Mouse (Mus musculus) spleen, adult 2 months (tissue): ENCODE results near the gene Crmp1.

Source experiments
- CTCF ChIP-seq: fragments of 200-500 bp; IDR thresholded peaks from 2 replicates; pipeline ENCODE4 v1.5.1; 2011; ENCODE audit warnings: mild to moderate bottlenecking, inconsistent platforms; ENCODE audit not compliant: insufficient read depth, insufficient read length, insufficient replicate concordance; ENCODE audit errors: extremely low read depth
- POLR2A ChIP-seq: fragments of 200-500 bp; IDR thresholded peaks from 2 replicates; pipeline ENCODE4 v1.6.1; 2011; ENCODE audit warnings: low read depth, low read length, inconsistent platforms

DNA sequence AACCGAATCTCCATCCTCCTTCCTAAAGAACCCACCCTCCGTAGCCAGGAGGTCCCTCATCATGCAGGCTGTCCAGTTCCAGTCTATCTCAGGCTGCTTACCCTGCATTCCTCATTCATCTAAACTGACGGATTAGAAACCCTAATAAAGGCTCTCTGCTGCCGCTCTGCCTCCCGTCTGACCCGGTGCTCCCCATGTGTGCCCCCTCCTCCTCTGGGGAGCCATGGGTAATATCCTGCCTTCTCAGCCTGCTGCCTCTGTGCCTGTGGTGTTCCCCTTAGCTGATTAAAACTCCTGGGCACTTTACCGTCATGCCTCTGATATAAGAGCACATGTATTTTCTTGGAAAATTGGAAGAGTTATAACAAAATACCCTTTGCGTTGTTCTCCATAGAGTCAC lies 19.4 kb upstream of the Crmp1 start:
- TF ChIP-seq CTCF (no peak), POLR2A (no peak)
